Mouse (Mus musculus) cerebellum, adult 9-11 months (tissue): ENCODE results near the gene Olfr1238.

Experiments
- DNase-seq: peaks from one replicate; pipeline ENCODE4 v3.0.0; 2022

The Olfr1238 gene

DNA sequence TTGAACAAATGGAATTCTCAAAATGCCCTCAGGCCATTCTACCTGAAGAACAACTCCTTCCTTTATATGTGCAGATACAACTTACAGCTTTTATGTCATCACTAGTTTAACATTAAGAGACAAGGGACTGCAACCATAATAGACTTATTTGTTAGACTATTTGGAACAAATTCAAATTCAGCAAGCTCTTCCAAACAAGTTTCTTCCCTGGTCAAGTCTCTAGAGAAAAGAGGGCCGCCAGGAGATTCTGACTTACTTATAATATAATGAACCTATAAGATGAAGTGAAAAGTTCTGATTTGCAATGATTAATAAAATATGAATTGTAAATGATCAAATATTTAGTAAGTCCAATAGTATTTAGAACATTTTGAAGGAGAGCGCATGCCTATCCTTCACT is at the start of gene Olfr1238:
Gene Olfr1238 (minus strand): TSS at position 101 of the 400 bp plus-strand sequence.
- DNase-seq = no peak

DNA sequence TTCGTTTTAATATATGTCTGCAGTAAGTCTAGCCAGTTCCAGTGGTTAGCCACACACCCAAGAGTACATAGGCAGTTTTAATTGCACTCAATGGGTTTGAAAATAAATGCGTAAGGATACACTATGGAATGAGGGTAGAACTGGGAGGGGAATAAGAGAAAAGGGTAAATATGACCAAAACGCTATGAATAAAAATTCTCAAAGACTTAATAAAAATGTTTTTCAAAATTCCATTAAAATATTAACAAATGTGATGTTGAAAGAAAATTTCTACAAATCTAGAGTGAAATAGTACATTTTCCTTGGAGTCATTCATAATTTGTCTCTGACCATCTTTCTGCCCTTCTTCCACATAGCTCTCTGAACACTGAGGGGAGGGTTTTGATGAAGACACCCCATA is 33.4 kb upstream of the Olfr1238 start, which contains the start of gene Olfr1240:
Gene Olfr1240 (minus strand): TSS at position 101 of the 400 bp plus-strand sequence.
- DNase-seq = no peak

DNA sequence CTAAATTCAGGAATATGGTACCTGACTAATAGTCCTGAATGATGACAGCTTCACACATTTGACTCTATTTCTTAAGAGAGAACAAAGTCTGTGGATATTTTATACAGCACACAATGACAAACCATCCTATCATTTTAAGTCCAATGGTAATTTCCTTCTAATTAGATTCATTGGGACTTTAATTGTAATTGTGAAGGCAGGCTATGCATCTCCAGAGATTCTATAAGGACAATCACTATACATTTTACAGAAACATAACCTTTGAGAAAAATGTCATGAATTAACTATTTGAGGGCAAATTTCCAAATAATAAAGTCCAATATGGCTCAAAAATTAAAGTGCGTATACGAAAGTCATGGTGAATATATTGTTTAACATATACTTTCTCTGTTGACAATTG is 10.8 kb upstream of the Olfr1238 start, which contains the start of gene Olfr1239:
Gene Olfr1239 (minus strand): TSS at position 101 of the 400 bp plus-strand sequence.
- DNase-seq = no peak

DNA sequence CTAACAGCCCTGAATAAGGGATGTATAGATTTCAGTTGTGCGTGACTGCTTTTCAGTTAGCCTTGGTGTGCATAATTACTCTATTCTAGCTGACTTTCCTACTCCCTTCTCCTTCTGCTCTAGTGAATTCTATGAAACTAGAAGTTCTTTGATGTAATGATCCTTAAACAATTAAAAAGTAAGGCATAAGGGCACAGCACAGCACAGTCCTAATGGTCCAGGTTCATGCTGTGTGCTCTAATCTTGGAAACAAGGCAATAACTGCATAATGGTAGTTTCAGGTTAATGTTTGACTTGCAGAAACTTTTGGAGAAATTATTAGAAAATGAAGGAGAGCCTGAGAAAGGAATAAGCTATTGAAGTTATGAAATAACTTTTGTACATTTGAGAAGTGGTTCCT is 5.1 kb upstream of the Olfr1238 start:
- DNase-seq = no peak

DNA sequence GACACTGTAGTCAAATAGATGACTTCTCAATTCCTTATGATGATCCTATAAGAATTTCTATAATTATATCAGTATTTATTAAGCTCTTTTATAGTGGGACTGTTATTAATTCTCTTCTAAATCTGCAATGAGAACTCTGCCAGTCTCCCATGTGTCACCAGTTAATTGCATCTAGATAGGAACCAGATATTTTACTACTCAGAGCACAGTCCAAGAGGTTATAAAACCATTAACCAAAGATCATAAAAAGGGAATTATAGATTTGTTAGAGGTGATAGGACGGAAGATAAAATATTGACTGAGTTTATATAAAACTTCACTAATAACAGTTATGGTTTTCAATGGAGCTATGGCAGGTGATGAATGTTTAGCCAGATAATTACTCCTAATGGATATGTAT is 8.6 kb downstream of the Olfr1238 start:
- DNase-seq = no peak

DNA sequence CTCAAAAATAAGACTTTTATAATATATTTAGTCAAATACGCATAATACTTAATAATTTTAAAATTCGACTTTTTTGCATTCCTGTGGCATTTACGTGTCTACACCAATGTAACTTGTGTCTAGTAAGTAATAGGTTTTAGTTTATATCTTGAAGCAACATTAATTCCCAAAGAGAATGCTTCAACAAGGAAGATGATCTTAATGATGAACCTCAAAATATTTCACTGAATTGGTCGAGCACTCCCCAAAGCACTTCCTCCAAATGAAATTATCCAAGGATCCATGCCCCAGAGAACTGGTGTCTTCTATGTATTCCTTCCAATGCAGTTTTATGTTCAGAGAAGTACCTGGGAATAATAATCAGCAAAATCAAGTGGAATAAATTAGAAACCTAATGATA is 44.7 kb downstream of the Olfr1238 start, which contains the start of gene Olfr1234:
Gene Olfr1234 (minus strand): TSS at position 101 of the 400 bp plus-strand sequence.
- DNase-seq = no peak
